Mouse (Mus musculus): ENCODE measurements at regions not wholly inside any gene's neighbourhood (a gene's known extent, or its start where the extent isn't known, plus 50 kb on each side); places are given as distances from the start of the nearest gene placed in this dataset.

GRCm38 (mm10) chr3:8367659-8367969, 1242.3 kb downstream of the Zfp704 start:
- DNase-seq (ENCODE audit: low read depth, low spot score) = no peak

GRCm38 (mm10) chr3:8366907-8367658, 1242.8 kb downstream of the Zfp704 start:
- DNase-seq (ENCODE audit: low read depth, low spot score) = peak; percentile 2
